Mouse (Mus musculus) inflammation-experienced regulatory T-cells, adult 6 months (primary cell): ENCODE results near the gene Tnk2. TPM values are rescaled to one million over a fixed set of nuclear protein-coding genes. Genes with fewer than 3 reads are reported as not detected.
"Not testable (repeated sequence)": the region's sequence is repeated elsewhere in the genome, so short reads cannot be mapped to it uniquely, and the experiment has no call there.

ENCODE experiments used
- ATAC-seq: one replicate; pipeline ENCODE4 v1.8.0; 2017
- polyA plus RNA-seq, 3 experiments: library from polyadenylated mRNA; unstranded; fragments of 100-300 nt; shearing (Covaris generic); gene quantifications; one replicate each; pipeline ENCODE4 v1.2.1; 2017

Tnk2 gene
- polyA plus RNA-seq, 3 experiments from 2014 or later, result 7.2 to 10.1 (median 8.6) TPM

DNA sequence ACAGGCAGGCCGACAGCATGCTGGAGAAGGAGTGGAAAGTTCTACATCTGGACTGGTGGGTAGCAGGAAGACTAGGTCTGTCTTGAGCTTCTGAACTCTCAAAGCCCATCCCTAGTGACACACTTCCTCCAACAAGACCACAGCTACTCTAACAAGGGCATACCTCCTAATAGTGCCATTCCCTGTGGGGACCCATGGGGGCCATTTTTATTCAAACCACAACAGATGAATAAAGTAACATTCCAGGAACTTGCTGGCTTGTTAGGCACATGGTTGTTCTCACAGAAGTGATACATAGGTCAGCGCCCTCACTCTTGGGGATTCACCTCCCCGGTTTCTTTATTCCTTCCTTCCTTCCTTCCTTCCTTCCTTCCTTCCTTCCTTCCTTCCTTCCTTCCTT lies 7.3 kb upstream of the Tnk2 start:
- no peak for ATAC-seq

DNA sequence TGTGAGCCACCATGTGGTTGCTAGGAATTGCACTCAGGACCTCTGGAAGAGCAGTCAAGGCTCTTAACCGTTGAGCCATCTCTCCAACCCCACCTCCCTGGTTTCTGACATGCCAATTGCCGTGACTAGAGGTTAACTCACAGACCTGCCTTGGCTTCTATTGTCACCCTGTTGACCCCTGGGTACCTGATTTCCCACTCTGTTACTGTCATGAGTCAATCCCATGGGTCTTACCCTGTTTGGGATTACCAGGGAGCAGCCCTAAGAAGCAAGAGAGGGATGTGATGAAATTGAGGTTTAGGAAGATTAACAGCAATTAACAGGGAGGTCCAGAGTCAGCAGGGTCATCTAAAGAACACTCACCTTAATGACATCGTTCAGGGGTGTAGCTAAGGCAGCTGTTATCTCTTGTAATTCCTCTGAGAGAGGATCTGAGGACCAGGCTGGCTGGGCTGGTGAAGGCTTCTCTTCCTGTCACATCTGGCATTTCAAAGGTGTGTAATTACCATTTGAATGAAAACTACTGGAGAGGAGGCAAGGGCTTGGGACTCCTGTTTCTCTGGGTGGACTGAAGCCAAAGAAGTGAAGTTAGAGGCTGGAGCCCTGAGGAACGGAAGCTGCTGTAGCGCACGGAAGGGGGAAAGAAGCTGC lies 6.7 kb upstream of the Tnk2 start:
- ATAC-seq, result no peak

DNA sequence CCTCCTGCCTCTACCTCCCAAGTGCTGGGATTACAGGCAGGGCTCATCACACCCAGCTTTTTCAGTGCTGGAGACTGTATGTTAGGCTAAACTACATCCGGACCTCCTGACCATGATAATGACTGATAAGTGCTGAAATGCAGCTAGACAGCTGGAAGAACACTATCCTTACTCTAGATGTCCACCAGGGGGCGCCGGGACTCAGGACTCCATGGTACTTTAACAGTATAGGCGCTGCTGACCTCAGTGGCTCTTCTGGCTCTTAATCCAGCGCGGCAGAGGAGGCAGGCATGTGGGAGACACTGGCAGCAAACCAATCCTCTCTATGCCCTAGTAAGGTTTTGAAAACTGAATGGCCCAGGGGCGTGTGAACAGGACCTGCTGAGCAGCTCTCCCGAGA lies 5.2 kb upstream of the Tnk2 start:
- peak; percentile 82 for ATAC-seq

DNA sequence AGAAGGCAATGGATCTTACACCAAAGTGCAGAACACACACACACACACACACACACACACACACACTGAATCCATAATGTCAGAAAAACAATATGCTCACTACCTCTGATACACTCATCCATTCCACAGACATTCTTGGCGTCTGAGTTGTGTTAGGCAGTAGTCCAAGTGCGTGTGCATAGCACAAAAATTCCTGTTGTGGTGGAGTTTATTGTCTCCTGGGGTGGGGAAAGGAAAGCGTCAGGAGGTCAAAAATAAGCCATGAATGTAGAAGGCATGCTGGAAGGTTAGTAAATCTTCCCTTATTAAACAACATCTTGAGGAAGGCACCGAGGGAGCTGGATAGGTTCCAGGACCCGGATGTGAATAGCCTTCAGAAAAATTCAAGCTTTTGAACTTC lies 3.6 kb upstream of the Tnk2 start:
- ATAC-seq, result no peak

DNA sequence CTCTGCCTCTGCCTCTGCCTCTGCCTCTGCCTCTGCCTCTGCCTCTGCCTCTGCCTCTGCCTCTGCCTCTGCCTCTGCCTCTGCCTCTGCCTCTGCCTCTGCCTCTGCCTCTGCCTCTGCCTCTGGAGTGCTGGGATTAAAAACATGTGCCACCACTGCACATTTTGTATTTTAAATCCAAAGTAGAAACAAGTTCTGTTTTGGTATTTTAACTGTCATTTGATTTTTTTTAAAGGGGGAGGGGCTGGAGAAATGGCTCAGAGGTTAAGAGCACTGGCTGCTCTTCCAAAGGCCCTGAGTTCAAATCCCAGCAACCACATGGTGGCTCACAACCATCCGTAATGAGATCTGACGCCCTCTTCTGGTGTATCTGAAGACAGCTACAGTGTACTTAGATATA lies 3.0 kb upstream of the Tnk2 start:
- not testable (repeated sequence) for ATAC-seq

DNA sequence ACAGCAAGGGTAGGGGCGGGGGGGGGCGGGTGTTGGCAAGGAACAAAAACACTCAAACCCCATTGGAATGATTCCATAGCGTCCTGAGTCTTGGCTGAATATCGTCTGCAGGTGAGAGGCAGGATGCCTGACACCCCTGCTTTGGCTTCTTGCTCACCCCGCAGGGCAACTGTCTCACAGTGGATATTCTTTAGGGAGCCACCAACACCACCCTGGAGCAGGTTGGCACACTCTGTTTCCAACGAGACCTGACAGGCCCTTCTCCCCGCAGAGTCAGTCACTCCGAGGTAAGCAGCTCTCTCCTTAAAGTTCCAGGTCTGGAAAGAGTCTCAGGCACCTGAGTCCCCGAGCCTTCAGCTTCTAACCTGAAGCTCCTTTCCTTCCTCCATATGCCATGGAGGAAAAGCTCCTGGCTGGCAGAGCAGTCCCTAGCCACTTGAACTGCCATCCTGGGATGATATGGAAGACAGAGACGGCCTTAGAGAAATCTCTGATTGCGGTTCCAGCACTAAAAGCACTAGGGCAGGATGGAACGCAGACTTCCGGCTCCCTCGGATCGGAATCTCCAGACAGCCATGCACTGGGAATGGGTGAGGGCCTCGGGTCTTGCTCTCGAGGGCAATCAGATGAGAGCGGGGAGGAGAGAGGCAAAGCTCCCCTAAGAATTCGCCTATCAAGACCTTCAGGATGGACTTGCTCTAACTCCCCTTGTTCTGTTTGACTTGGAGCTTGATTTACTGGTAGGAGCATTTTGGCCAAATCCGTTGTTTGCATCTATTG lies 2.0 kb upstream of the Tnk2 start:
- no peak for ATAC-seq

DNA sequence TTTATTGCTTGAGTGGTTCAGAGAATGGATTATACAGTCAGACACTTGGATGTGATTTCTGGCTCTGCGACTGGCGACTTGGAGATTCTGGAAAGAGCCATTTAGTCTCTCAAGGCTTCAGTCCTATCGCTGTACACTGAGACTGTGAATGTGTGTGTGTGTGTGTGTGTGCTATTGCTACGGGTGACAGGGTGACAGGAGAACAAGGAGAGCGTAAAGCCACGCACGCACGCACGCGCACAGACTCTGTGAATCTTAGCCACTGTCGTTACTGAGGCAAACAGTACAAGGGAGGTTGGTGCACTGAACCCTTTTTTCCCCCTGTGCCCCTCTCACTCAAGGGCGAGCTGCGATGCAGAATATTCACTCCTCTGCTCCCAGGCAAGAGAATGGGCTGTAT lies 1.4 kb upstream of the Tnk2 start:
- no peak for ATAC-seq

DNA sequence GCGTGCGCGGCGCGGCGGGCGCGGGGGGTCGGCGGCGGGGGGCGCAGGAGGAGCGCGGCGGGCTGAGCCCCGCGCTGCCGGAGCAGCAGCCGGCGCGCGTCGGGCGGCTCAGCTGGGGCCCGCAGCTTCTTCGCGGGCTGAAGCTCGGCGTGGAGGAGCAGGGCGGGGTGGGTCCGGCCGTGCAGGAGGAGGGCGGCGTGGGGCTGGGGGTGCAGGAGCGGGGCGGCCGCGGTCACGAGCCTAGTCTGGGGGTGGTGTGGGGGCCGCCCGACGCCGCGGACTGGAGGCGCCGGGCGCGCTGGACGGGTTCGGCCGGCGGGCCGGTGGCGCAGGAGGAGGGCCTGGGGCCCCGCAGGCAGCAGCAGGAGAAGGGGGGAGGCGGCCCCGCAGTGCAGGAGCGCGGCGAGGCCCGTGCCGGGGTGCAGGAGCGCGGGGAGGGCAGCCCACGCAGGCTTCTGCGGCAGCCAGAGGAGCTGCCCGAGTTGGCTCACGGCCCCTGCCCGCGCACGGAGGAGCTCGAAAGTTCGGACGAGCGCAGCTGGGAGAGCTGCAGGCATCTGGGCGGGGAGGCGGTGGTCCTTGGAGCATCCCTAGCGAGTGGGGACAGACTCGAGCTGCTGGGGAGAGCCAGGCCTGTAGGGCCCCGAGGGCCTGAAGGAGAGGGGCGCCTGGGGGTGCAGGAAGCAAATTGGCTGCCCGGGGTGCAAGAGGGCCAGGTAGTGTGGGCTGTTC lies 561 bp downstream of the Tnk2 start:
- ATAC-seq, result peak; percentile 38

DNA sequence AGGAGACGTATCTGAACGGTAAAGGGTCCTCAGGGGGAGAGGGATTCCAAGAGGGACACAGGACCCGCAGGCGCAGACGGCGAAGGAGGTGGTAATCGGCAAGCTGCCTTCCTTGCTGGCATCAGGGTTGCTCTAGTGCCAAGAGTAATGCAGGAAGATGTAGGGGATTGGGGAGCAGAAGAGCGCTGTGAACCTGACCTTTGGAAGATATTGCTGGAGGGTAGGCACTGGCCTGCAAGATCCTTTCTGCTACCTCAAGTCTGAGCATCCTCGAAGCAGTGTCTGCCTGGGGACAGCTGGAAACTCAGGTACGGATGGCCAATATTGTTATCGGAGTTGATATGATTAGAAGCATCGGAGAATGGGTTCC lies 1.1 kb downstream of the Tnk2 start:
- peak; percentile 8 for ATAC-seq

DNA sequence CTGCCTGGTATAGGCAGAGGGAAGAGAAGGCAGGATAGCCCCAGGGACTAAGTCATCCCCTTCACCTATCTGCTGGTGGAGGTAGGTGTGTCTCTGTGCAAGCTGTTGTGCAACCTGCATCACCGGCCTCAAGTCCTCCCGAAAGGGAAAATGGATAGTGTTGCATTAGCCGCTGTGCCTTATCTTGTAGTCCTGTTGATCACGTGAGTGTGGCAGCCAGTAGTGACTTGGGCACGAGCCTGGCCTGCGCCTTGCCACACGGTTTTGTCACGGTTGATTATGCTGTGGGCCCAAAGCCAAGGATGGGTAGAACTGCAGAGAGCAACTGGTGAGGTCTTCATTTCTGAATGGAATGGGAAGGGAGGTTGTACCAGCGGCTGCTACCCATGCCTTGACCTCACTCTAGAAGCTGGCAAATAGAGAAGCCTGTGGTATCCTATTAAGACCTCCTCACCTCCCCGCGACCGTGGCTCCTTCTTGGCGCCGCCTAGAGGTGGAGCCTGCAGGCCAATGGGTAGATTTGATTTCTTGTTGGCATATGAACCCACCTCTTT lies 1.8 kb downstream of the Tnk2 start:
- peak; percentile 70 for ATAC-seq

DNA sequence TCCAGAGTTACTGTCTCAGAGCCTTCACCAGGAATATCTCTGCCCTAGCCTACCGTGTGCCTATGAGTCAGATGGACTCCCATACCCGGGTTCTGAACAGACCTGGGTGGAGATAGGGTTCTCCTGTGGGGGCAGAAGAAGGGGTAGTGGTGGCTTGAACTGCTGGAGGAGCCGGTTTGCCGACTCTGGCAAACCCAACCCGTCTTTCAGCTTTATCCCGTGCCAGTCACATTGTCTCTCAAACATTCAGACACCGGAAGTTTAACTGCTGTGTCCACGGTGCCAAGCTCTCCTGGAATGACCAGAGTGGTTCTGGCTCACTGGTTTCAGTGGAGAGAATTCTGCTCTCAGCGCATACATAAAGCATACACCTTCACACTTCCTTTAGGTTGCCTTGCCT lies 2.3 kb downstream of the Tnk2 start:
- no peak for ATAC-seq

DNA sequence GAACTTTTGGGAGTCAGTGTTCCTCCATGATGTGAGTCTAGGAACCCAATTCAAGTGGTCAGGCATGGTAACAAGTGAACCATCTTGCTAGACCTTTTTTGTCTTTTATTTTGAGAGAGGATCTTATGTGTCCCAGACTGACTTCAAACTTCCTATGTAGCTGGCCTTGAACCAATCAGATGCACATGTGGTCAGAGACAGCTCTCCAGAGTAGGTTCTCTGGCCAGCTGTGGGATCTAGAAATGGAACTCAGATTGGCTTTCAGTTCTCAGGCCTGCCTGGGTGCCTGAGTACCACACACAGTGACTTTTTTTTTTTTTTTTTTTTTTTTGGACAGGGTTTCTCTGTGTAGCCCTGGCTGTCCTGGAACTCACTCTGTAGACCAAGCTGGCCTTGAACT lies 4.0 kb downstream of the Tnk2 start:
- no peak for ATAC-seq

DNA sequence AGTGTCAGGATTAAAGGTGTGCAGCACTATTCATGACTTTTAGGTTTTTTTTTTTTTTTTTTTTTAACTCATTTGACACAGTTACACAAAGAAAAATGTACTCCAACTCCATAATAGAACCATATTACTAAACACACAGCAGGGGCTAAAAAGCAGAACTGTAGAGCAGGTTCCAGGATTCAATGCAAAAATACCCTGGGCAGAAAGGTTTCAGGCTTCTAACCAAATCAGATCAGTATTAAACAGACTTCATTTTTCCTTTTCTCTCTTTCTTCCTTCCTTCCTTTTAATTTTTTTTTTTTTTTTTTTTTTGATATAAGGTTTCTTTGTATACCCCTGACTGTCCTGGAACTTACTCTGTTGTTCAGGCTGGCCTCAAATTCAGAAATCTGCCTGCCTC lies 6.8 kb downstream of the Tnk2 start:
- ATAC-seq, result no peak

DNA sequence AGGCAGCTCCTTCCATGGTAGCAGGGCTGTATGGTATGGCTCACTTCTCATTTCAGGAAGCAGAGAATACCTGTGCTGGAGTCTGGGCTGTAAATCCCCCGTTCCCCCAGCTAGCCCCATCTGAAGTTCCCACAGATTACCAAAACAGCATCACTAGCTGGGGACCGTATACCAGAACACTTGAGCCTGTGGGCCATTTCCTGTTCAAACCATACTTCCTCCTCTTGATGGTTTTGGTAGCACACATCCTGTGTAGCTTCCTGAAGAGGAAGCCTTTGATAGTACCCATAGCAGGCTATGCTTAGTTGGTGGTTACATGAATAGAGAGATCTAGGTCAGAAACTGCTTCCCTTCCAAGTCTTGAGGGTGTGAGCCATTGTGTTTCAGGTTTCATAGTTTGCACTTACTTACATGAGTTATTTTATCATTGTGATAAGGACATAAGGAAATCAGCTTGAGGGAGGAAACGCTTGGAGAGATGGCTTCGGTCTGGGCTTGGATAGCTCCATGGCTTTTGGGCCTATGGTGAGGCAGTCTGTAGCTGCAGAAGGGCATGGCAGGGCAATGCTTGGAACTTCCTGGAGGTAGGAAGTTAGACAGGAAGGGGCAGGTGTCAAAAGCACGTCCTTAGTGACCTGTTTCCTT lies 7.4 kb downstream of the Tnk2 start:
- ATAC-seq, result peak; percentile 99

DNA sequence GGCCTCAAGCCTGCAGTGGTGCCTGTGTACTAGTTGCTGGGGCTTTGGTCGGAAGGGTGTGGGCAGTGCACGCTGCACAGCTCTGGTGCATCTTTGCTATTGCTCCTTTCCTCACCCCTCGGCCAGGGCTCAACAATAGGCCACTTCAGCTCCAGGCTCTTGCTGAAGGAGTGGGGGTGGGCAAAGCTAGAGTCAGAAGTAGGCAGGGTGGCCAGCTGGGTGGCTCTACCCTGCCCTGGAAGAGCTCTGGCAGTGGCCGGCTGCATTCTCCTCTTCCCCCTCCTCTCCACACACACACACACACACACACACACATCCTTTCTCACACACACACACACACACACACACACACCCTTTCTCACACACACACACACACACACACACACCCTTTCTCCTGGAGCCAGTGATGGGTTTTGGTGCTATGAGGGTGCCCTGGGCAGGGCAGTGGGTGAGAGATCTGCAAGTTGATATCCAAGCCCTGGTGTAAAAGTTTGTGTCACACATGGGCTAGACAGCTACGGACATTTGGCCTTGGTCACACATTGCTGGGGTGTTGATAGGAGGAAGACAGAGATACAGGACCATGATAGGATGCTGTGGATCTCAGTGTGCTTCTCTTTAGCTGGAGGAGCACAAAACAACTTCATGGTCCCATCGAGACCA lies 10.5 kb downstream of the Tnk2 start:
- no peak for ATAC-seq

DNA sequence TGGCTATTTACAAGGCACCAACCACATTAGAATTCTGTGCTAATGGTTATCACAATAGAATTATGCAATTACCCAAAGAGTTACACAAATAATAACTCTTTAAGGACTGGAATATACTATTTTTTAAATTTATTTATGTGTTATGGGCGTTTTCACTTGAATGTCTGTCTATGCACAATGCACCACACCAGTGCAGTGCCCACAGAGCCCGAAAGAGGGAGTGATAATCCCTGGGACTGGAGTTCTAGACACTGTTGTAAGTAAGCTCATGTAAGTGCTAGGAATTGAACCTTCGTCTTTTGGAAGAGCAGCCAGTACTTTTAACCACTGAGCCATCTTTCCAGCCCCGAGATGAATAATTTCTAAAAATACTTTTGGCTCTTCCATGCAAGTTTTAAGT lies 11.9 kb downstream of the Tnk2 start:
- ATAC-seq, result no peak

DNA sequence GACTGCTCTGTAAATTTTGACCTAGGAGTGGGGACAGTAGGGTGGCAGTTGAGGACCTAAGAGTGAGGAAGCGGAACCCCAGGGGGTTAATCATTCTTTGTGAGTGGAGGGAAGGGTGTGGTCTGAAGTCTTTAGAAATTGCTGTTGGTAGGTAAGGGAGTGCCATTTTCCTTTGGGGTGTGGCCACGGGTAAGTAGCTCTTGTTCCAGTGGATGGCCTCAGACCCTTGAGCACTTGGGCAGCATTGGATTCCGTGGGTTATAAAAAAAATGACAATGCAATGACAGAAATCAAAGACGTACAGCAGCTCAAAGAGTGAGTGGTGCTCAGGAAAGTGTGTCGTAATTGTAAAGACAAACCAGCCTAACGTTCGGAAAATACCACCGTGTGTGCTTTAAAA lies 12.6 kb downstream of the Tnk2 start:
- no peak for ATAC-seq

DNA sequence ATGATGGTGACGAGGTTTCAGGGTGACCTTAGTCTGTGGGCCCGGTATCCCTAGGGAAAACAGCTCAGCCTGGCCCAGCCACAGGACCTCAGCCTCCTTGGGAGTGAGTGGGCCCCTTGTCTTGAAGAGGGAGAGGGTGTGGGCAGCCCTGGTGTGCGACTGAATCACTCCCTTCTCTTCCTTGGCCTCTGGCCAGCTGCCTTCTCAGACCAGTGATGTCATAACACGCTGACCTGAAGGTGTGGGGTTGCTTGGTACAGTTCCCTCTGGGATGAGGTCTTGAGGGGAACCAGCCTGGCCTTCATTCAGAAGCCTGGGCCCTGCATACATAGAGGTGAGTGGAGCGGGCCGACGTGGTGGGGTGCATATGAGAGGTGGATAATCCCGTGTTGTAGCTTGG lies 13.1 kb downstream of the Tnk2 start:
- no peak for ATAC-seq

DNA sequence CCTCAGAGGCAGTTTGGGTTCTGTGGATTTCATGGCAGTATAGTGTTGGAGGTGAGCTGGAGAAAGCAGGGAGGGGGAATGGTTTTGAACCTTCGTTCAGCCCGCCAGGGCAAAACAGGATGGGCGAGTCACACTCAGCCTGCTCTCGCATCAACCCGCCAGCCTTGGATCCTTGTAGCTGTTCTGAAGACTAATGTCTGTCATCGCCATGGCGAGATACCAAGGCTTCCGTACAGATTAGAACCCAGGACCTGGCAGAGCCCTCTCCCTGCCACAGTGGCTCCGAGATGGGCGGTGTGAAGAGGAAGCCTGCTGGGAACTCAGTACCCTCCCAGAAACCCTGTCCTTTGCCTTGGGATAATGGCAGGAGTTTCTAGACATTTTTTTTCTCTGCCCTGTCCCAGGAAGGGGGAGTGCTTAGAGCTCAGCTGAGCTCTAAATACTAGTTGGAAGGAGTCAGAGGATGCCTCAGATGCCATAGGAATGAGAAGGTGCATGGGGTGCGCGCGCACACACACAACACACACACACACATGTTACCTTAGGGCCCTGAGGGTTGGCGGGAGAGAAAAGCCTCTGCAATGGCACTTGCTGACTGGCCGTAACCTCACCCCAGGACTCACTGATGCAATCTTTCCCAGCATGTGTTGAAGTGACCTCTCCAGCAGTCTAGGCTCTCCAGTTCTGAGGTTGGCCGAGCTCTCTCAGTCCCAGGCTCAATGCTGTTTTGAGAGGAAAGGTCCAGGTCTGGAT lies 14.0 kb downstream of the Tnk2 start:
- no peak for ATAC-seq

DNA sequence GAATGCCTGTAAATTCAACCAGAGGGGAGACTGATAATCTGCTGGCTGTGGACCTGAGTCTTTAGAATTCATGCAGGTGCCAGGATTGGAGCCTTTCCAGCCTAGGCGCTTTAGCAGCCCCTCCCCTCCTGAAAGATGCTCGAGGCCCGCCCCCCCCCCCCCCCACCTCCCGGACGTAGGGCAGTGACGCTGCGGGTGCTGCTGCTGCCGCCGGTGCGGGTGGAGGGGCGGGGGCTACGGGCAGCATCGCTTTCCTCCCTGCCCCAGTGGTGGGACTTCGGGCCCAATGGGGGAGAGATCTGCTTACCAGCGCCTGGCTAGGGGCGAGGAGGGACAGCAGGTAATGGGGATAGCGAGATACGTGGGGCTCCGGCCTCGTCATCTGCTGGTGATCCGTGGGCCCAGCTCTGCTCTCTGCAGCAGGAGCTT lies 15.1 kb downstream of the Tnk2 start:
- peak; percentile 86 for ATAC-seq

DNA sequence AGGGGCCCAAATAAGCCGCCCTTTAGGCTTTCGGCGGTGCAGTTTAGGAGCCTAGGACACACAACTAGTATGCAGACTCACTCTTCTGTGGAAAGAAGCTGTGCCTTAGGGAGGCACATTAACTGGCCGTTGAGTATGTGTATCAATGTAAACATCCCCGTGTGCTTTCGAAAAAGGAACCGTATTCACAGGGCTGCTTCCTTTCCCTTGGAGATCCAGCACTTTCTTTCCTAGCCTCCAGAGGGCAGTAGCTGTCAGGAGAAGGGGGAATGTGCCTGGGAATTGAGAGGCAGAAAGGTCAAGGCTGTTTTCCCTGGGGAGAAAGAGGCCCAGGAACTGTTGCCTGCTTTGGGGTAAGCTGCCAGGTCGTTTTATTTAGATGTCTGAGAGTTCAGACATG lies 15.7 kb downstream of the Tnk2 start:
- ATAC-seq, result no peak

DNA sequence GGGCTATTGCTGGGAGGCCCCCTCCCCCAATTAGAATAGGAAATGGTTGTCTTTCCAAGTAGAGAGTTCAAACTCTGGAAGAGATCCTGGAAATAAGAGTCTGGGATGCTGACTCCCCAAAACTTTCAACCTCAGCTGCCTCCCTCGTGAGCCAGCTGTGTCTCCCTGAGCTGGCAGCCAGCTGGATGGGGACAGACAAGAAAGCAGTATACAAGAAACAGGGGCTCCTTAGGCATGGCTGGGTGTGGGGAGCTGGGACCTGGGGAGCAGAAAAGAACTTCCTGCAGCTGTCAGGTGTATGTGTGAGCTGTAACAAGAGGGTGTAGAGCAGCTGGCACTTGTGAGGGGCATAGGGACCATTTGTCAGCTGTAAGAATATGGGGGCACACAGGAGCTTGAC lies 16.4 kb downstream of the Tnk2 start:
- no peak for ATAC-seq
